1 mouse cellular context compared by ENCODE assay signal in the genomic region with DNA sequence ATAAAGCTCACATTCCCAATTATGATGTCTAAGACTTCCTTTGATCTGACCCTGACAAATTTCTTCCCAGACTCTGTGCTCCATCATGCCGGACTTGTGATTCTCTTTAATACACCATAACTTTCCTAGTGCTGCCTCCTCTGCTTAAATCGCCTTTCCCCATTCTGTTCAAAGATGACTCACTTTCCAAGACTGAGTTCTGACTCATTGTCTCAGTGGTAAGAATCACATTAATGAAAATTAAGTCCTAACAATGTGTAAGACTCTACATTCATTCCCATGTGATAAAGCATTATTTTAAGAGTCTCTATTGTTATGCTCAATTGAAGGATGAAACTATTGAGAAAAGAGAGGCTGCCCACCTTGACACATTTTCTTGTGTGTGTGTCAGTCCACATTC.
TF ChIP-seq lines count a peak whose summit lies in the region.

No protein-coding gene starts in this region.

TF ChIP-seq in myocyte, 11 proteins besides CTCF, POLR2A, EP300 and RAD21 (continued from another document):
- TF ChIP-seq E2F4 (IDR thresholded peaks at IDR 0.05; ENCODE audit: insufficient read depth): no peak
